Mouse (Mus musculus): ENCODE measurements around the gene BC048562. TPM values are rescaled to one million over a fixed set of nuclear protein-coding genes. Genes with fewer than 3 reads are reported as not detected.

BC048562 gene
- total RNA-seq, 2 experiments from 2014 or later, result not detected

Other genes with a start within 250 kb of the BC048562 start
- under 1 TPM; 0.39 to 0.41 TPM for gene Bsn, start 246.1 kb upstream of the BC048562 start, total RNA-seq (2021)
- gene Dag1, start 172.5 kb upstream of the BC048562 start, total RNA-seq (2021), result 100 to 1,000 TPM; 400 to 402 TPM
- 10 to 100 TPM; 15.9 to 16.7 TPM for gene Nicn1, start 146.1 kb upstream of the BC048562 start, total RNA-seq (2021)
- gene Amt, start 139.6 kb upstream of the BC048562 start, total RNA-seq (2021), result 1 to 10 TPM; 2.4 to 3.1 TPM
- gene Rhoa, start 130.4 kb upstream of the BC048562 start, total RNA-seq (2021), result 100 to 1,000 TPM; 272 TPM
- gene Tcta, start 130.3 kb upstream of the BC048562 start, total RNA-seq (2021), result 10 to 100 TPM; 24.7 to 33.9 TPM
- 100 to 1,000 TPM in 1 of 2 experiments, 10 to 100 TPM in 1; 91.8 to 108 TPM for gene Gpx1, start 97.6 kb upstream of the BC048562 start, total RNA-seq (2021)
- 10 to 100 TPM; 77.2 to 93.2 TPM for gene Usp4, start 88.6 kb upstream of the BC048562 start, total RNA-seq (2021)
- 1 to 10 TPM in 1 of 2 experiments, under 1 TPM in 1; 0.57 to 1.2 TPM for gene 1700102P08Rik, start 43.7 kb upstream of the BC048562 start, total RNA-seq (2021)
- under 1 TPM; 0.21 to 0.25 TPM for gene Ccdc36, start 8.0 kb upstream of the BC048562 start, total RNA-seq (2021)
- gene Ccdc71, start 24.0 kb downstream of the BC048562 start, total RNA-seq (2021), result 10 to 100 TPM; 27.0 to 31.3 TPM
- gene Klhdc8b, start 25.1 kb downstream of the BC048562 start, total RNA-seq (2021), result 10 to 100 TPM; 13.4 to 15.3 TPM
- gene Lamb2, start 43.3 kb downstream of the BC048562 start, total RNA-seq (2021), result 100 to 1,000 TPM; 180 to 191 TPM
- 100 to 1,000 TPM; 107 to 126 TPM for gene Usp19, start 54.1 kb downstream of the BC048562 start, total RNA-seq (2021)
- 10 to 100 TPM; 93.1 to 96.0 TPM for gene Qars, start 71.2 kb downstream of the BC048562 start, total RNA-seq (2021)
- 100 to 1,000 TPM; 109 to 123 TPM for gene Qrich1, start 80.3 kb downstream of the BC048562 start, total RNA-seq (2021)
- 10 to 100 TPM; 78.6 to 92.9 TPM for gene Impdh2, start 123.8 kb downstream of the BC048562 start, total RNA-seq (2021)
- gene Ndufaf3, start 131.0 kb downstream of the BC048562 start, total RNA-seq (2021), result 10 to 100 TPM; 39.6 to 46.7 TPM
- gene Dalrd3, start 133.4 kb downstream of the BC048562 start, total RNA-seq (2021), result 10 to 100 TPM; 11.5 to 14.6 TPM
- 10 to 100 TPM; 27.7 to 32.2 TPM for gene Wdr6, start 142.3 kb downstream of the BC048562 start, total RNA-seq (2021)
- gene P4htm, start 161.2 kb downstream of the BC048562 start, total RNA-seq (2021), result 1 to 10 TPM; 5.0 to 5.5 TPM
- 10 to 100 TPM; 58.2 to 68.8 TPM for gene Arih2, start 212.9 kb downstream of the BC048562 start, total RNA-seq (2021)
- gene Slc25a20, start 225.6 kb downstream of the BC048562 start, total RNA-seq (2021), result 10 to 100 TPM; 68.4 to 75.8 TPM

All from gastrocnemius, postnatal 4 days (tissue).